In the genomic region with DNA sequence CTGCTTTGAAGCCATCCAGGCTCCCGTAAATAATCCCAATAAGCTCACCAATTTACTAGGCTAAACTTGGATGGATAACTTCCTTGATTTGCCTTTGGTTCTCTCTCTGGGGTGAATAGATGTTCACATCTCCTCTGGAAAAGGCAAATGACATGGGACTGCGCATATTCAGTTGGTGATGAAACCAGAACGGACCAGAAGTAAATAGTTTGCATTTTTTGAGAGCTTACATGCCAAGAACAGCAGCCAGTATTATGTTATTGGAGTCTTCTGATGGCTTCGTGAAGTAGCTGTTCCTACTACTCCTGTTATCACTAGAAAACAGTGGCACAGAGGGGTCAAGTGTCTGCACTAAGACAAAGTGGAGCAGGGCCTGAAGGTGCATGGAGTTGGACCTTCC, we compare ENCODE assay signal across 19 mouse cellular contexts.
"Had no signal": no experiment of that assay in that cellular context is flagged by ENCODE, and none has a peak within 500 bp of the region (broad histone marks: within the 10 kb centered on the region; RNA-seq: fewer than 3 reads in every experiment).

No protein-coding gene starts in this region.

- H3K9ac ChIP-seq: forebrain, postnatal 0 days; heart, embryonic 12.5 days; hindbrain, embryonic 14.5 days; intestine, embryonic 15.5 days; kidney, embryonic 15.5 days; limb, embryonic 12.5 days; liver, embryonic 12.5 days; liver, embryonic 14.5 days had no signal

- H3K4me3 ChIP-seq: heart, embryonic 10.5 days; heart, embryonic 12.5 days; intestine, embryonic 15.5 days; kidney, embryonic 15.5 days; layer of hippocampus, adult 2 months; left cerebral cortex, adult 2 months; limb, embryonic 10.5 days; limb, embryonic 12.5 days; liver, embryonic 12.5 days had no signal

- ATAC-seq: forebrain, postnatal 0 days; hindbrain, embryonic 16.5 days; inflammation-experienced regulatory T-cells, adult 6 months; intestine, embryonic 15.5 days; intestine, postnatal 0 days; liver, embryonic 12.5 days had no signal

- DNase-seq: forebrain, postnatal 0 days; gastrocnemius, postnatal 10 days; gastrocnemius, postnatal 36 days; heart, postnatal 36 days; liver had no signal

- H3K4me1 ChIP-seq: liver, embryonic 12.5 days had no signal

- H3K36me3 ChIP-seq: heart, embryonic 10.5 days; heart, embryonic 12.5 days; intestine, embryonic 15.5 days; kidney, embryonic 15.5 days; limb, embryonic 10.5 days; limb, embryonic 12.5 days; liver, embryonic 12.5 days had no signal

- H3K27me3 ChIP-seq: heart, embryonic 12.5 days; intestine, embryonic 15.5 days; kidney, embryonic 15.5 days; limb, embryonic 12.5 days; liver, embryonic 12.5 days had no signal

- H3K9me3 ChIP-seq: heart, embryonic 10.5 days; heart, embryonic 12.5 days; intestine, embryonic 15.5 days; kidney, embryonic 15.5 days; limb, embryonic 10.5 days; limb, embryonic 12.5 days; liver, embryonic 12.5 days had no signal

- H3K4me2 ChIP-seq: heart, embryonic 12.5 days; hindbrain, embryonic 14.5 days; intestine, embryonic 15.5 days; kidney, embryonic 15.5 days; limb, embryonic 12.5 days; liver, embryonic 12.5 days had no signal

- H3K27ac ChIP-seq: heart, embryonic 10.5 days; hindbrain, embryonic 14.5 days; intestine, embryonic 15.5 days; kidney, embryonic 15.5 days; layer of hippocampus, adult 2 months; left cerebral cortex, adult 2 months; limb, embryonic 10.5 days; limb, embryonic 12.5 days; liver, embryonic 12.5 days; liver, embryonic 14.5 days had no signal
